Mouse (Mus musculus) leukemia stem cell, adult 10-12 weeks (primary cell): ENCODE measurements around the gene Ddx49. TPM values are rescaled to one million over a fixed set of nuclear protein-coding genes. Genes with fewer than 3 reads are reported as not detected.

Experiments used
- polyA plus RNA-seq: library from polyadenylated mRNA; stranded (reverse); fragments of >175 nt; gene quantifications from 2 replicates; pipeline ENCODE4 v1.2.3, GENCODE M21; 2012; ENCODE audit warnings: low replicate concordance

Gene Ddx49
- 40.0 and 63.8 TPM in 2 replicates for polyA plus RNA-seq

GRCm38 (mm10) chr8:70302358-70302890 is at the start of gene Ddx49, which contains the start of gene Cope:
TSS of gene Ddx49 (minus strand) at chr8:70302489.
TSS of gene Cope (plus strand) at chr8:70302518.

DNA sequence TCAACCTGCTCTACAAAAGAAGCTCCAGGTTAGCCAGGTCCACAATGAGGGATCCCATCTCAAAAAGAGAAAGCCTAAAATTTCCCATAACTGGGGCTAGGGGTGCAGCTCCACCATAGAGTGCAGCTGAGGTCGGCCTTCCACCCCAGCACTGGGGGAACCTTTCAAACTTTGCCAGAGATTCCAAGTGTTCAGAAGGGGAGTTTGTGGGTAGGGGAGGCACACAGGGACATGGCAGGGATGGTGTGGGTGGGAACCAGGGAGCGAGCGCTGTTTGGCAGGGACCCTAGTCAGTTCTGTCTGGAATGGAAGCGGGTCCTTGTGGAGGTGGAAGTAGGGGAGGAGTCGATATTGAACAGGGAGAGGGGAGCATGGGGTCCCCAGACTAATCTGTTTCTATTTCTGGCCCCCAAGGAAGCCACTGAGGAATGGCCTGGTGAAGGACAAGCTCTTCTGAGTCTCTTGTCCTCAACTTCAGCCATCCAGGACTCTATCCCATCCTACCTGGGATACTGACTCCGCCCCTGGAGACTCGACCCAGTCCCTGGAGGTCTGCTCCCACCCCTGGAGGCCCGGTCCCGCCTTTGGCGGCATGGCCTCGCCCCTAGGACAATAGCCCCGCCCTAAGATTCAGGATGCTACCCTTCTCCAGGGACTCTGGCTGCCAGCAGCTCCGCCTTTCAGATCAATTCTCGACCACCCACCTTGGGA is 27.0 kb upstream of the Ddx49 start, which contains the start of gene Gdf1:
Gdf1 (plus strand) TSS at position 694 of the 711 bp plus-strand sequence.

DNA sequence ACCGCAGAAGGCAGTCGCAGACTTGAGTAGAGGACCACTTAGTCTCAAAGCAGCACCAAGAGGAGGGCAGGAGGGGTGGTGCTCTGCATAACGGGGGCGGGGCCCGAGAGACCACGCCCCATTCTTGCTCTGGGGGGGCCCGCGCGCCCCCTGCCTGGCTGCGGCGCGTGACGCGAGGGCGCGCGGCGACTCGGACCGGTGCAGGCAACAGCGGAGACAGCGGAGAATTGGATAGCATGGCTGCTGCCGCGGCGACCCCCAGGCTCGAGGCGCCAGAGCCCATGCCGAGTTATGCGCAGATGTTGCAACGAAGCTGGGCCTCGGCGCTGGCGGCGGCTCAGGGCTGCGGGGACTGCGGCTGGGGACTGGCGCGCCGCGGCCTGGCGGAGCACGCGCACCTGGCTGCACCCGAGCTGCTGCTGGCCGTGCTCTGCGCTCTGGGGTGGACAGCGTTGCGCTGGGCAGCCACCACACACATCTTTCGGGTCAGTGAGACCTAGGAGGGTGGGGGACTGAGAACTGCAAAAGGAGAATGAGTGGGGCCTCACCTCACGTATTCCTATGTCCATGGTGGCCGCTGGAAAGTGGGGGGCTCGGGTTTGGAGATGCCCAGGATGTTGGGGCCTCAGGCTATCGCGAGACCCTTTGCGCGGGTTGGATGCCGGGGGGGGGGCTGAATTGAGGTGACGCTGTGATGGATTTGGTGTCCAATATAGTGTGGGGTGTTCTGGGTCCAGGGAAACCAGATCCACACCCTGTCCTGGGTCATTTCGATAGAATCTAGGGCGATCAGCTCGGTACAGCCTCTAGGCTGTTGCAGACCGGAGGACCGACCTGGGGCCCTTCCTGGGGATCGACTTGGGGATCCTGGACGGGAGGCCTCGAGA is 13.6 kb upstream of the Ddx49 start, which contains the start of gene Cers1:
Cers1 (plus strand) TSS at position 152 of the 887 bp plus-strand sequence.

GRCm38 (mm10) chr8:70282603-70283135 is 19.6 kb downstream of the Ddx49 start, which contains the start of gene Homer3:
TSS of gene Homer3 (plus strand) at chr8:70282827.

Other genes with a start within 250 kb of the Ddx49 start
- gene Tm6sf2, start 229.6 kb downstream of the Ddx49 start, polyA plus RNA-seq, result 1.1 TPM in 1 of 2 replicates, not detected in the other
- gene Hapln4, start 219.0 kb downstream of the Ddx49 start, polyA plus RNA-seq, result not detected in 2 replicates
- 0.05 TPM in 1 of 2 replicates, not detected in the other for gene Ncan, start 181.6 kb downstream of the Ddx49 start, polyA plus RNA-seq
- 5.1 and 9.4 TPM in 2 replicates for gene Nr2c2ap, start 171.2 kb downstream of the Ddx49 start, polyA plus RNA-seq
- 2.9 and 6.6 TPM in 2 replicates for gene Rfxank, start 163.3 kb downstream of the Ddx49 start, polyA plus RNA-seq
- 6.5 and 41.8 TPM in 2 replicates for gene Borcs8, start 163.0 kb downstream of the Ddx49 start, polyA plus RNA-seq
- 8.9 and 50.7 TPM in 2 replicates for gene Mef2b, start 162.8 kb downstream of the Ddx49 start, polyA plus RNA-seq
- 191 and 288 TPM in 2 replicates for gene Tmem161a, start 130.1 kb downstream of the Ddx49 start, polyA plus RNA-seq
- 14.2 and 31.4 TPM in 2 replicates for gene Slc25a42, start 90.2 kb downstream of the Ddx49 start, polyA plus RNA-seq
- gene Sugp2, start 68.3 kb downstream of the Ddx49 start, polyA plus RNA-seq, result 22.8 and 39.3 TPM in 2 replicates
- 18.2 and 36.2 TPM in 2 replicates for gene Armc6, start 68.0 kb downstream of the Ddx49 start, polyA plus RNA-seq
- gene Homer3, start 19.7 kb downstream of the Ddx49 start, polyA plus RNA-seq, result 10.6 and 12.3 TPM in 2 replicates
- gene Cope, start within 50 bp of the Ddx49 start, polyA plus RNA-seq, result 154 and 182 TPM in 2 replicates
- gene Cers1, start 13.3 kb upstream of the Ddx49 start, polyA plus RNA-seq, result 0.18 and 0.51 TPM in 2 replicates
- 0.46 and 0.52 TPM in 2 replicates for gene Gdf1, start 27.3 kb upstream of the Ddx49 start, polyA plus RNA-seq
- 154 and 179 TPM in 2 replicates for gene Upf1, start 50.8 kb upstream of the Ddx49 start, polyA plus RNA-seq
- not detected in 2 replicates for gene Comp, start 71.1 kb upstream of the Ddx49 start, polyA plus RNA-seq
- gene Crtc1, start 137.1 kb upstream of the Ddx49 start, polyA plus RNA-seq, result 25.6 and 26.0 TPM in 2 replicates
- 4.6 and 9.6 TPM in 2 replicates for gene Klhl26, start 174.5 kb upstream of the Ddx49 start, polyA plus RNA-seq
- not detected in 2 replicates for gene Tmem59l, start 184.9 kb upstream of the Ddx49 start, polyA plus RNA-seq
- gene Crlf1, start 190.7 kb upstream of the Ddx49 start, polyA plus RNA-seq, result 3.6 and 4.1 TPM in 2 replicates
- gene Rex1bd, start 204.3 kb upstream of the Ddx49 start, polyA plus RNA-seq, result 130 and 308 TPM in 2 replicates
- 338 and 558 TPM in 2 replicates for gene Uba52, start 208.3 kb upstream of the Ddx49 start, polyA plus RNA-seq
- gene Fkbp8, start 225.2 kb upstream of the Ddx49 start, polyA plus RNA-seq, result 1,600 and 2,800 TPM in 2 replicates
- gene Kxd1, start 225.5 kb upstream of the Ddx49 start, polyA plus RNA-seq, result 30.5 and 31.3 TPM in 2 replicates
- 42.1 and 42.5 TPM in 2 replicates for gene Ell, start 237.0 kb upstream of the Ddx49 start, polyA plus RNA-seq